Mouse (Mus musculus): Measurements from ENCODE around the gene Dhx30.
A peak's percentile ranks its signal among the peaks of the same experiment; 100 is the strongest.
"Not testable (repeated sequence)": the region's sequence is repeated elsewhere in the genome, so short reads cannot be mapped to it uniquely, and the experiment has no call there.

Gene Dhx30

DNA sequence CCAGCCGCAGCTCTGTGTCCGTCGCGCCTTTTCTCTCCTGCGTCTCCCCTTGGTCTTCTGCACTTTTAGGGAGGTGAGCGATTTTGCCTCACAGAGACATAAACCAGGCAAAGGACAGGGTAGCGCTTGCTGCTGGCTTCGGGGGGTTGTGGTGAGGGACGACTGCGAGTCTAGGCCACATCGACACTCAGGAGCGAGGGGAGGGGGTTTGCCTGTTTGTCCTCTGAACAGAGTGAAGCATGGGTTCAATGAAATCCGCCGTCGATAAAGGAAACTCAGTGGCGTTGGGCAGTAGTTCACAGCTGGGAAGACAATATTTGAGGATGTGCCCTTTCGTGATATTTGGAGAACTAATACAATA, at the start of gene Dhx30:
Gene Dhx30 (minus strand): TSS at position 52 of the 361 bp plus-strand sequence.
- no peak for DNase-seq (ENCODE audit: low read depth, low spot score)

DNA sequence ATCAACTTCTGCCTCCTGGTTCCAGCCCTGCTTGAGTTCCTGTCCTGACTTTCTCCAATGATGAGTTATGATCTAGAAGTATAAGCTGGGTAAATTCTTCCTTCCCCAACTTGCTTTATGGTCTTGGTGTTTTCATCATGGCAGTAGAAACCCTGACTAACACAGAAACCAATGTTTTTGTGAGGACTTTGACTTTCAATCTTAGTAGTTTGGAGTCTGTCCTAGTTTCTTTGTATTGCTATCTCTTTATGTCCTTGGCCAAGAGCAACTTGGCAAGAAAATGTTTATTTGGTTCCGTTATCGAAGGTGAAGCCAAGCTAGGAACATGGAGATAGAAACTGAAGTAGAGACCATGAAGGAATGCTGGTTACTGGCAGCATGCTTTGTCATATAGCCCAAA, 45.4 kb upstream of the Dhx30 start:
- DNase-seq (ENCODE audit: low read depth, low spot score) = no peak

DNA sequence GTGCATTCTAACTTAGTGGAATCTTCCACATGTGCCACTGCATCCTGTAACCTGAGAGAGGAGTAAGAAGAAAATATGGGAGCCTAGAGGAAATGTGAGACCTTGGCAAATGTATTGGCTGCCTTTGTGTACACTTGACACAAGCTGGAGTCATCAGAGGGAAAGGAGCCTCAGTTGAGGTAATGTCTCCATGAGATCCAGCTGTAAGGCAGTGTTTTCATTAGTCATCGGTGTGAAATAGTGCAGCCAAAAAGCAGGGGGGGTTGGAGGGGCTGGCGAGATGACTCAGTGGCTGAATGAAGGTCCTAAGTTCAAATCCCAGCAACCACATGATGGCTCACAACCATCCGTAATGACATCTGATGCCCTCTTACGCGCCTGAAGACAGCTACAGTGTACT, 44.8 kb upstream of the Dhx30 start:
- no peak for DNase-seq (ENCODE audit: low read depth, low spot score)

DNA sequence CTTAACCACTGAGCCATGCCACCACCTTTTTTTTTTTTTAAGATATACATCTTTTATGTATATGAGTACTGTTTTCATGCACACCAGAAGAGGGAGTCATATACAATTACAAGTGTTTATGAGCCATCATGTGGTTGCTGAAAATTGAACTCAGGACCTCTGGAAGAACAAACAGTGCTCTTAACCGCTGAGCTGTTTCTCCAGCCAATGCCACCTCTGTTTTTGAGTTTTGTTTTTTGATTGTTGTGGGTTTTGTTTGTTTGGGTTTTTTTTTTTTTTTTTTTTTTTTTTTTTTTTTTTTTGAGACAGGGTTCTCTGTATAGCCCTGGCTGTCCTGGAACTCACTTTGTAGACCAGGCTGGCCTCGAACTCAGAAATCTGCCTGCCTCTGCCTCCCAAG, 42.9 kb upstream of the Dhx30 start:
- DNase-seq (ENCODE audit: low read depth, low spot score) = not testable (repeated sequence)

DNA sequence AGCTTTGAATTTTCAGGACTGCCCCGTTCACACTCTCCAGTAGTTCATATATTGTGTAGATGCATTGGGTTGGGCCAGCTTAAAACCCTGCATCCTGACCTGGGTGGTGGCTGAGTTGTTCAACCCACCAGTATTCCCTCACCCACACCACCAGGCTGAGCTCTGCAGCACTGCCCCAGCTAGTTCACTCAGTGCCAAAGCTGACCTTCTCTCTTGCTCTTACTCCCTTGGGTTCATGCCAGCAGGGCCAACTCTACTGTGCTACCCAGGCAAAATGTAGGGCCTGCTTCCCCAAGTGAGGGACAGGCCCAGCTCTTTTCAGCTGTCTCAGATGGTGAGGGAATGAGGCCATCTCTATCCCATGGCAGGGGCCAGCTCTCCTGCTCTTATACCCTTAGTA, 41.4 kb upstream of the Dhx30 start:
- no peak for DNase-seq (ENCODE audit: low read depth, low spot score)

DNA sequence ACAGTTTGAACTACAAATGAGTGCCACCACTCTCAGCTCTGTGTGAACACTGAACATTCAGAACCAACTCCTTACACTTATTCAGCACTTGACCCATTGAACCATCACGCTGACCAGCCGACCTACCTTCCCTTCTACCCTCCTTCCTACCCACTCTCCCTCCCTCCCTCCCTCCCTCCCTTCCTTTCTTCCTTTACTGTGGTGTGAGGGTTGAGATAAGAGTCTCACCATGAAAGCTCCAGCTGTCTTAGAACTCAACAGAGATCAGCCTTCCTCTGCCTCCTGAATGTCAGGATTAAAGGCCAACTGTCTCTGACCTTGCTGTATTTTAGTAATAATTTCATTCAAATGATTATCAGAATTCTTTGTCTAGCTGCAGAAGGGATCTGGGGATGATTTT, 31.0 kb upstream of the Dhx30 start:
- DNase-seq (ENCODE audit: low read depth, low spot score) = no peak

DNA sequence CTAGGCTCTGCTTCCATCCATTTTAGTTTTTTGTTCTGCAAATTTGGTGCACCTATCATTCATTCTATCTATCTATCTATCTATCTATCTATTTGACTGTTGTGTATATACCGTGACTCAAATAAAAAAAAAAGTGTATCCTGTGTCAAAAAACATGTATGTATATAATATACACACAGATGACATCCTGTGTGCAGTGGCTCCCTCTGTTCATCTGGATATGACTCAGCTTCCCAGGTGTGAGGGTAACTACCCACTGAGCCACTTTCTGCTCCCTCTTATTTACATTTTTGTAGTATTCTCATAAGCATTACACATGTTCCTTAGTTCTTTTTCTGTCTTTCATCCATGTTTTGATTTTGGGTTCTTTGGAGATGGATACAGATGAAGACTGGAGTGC, 24.5 kb upstream of the Dhx30 start:
- no peak for DNase-seq (ENCODE audit: low read depth, low spot score)

DNA sequence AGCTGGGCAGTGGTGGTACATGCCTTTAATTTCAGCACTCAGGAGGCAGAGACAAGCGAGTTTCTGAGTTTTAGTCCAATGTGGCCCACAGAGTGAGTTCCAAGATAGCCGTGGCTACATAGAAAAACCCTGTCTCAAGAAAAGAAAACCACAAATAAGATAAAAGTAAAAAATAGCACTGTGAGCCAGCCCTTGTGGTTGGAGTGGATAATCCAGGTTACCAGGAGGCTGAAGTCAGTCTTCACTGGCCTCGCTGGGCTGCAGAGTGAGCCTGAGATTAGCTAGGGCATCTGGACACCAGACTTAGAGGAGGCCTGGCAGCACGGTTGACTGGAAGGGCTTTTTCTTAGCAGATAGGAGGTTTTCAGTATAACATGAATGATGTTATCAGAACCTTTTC, 21.5 kb upstream of the Dhx30 start:
- DNase-seq (ENCODE audit: low read depth, low spot score) = no peak

DNA sequence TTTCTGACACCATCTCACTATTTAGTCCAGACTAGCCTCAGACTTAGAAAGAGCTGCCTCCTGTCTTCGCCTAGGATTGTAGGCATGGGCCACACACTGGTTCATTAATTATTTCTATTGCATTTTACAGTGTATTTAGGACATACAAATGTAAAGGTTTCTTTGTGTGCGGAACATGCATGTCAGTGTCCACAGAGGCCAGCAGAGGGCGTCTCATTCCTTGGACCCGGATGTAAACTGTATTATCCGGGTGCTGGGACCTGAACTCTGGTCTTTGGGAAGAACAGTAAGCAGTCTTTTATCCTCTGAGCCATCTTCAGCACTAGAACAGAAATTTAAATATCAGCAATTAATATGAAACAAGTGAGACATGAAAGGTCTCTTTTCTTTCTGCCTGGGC, 16.5 kb upstream of the Dhx30 start:
- DNase-seq (ENCODE audit: low read depth, low spot score) = no peak

DNA sequence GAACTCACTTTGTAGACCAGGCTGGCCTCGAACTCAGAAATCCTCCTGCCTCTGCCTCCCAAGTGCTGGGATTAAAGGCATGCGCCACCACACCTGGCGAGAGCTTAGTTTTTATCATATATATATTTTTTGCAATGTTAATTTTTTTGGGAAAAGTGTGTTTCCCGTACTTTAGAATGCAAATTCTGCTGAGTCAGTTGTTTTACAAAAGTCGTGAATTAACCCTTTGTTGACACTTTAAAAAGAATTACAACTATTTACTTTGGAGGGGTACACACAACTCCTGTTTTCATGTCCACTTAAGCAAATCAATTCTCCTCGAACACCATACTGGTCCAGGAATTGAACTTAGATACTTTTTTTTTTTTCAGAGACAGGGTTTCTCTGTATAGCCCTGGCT, 15.3 kb upstream of the Dhx30 start:
- DNase-seq (ENCODE audit: low read depth, low spot score) = no peak

DNA sequence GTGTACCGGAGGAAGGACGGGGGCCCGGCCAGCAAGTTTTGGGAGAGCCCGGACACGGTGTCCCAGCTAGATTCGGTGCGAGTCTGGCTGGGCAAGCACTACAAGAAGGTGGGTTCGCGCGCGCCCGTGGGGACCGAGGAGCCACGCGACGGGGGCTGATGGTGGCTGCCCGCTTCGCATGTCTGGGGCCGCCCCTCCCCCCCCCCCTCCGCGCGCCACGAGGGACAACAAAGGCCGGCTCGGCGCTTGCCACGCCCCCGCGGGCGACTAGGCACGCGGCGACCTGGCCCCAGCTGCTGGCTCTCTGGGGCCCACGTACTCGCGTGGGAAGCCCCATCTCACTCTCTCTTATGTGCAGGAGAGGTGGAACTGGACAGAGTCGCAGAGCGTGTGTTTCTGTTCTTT, 14.6 kb upstream of the Dhx30 start:
- peak; percentile 33 for DNase-seq (ENCODE audit: low read depth, low spot score)

DNA sequence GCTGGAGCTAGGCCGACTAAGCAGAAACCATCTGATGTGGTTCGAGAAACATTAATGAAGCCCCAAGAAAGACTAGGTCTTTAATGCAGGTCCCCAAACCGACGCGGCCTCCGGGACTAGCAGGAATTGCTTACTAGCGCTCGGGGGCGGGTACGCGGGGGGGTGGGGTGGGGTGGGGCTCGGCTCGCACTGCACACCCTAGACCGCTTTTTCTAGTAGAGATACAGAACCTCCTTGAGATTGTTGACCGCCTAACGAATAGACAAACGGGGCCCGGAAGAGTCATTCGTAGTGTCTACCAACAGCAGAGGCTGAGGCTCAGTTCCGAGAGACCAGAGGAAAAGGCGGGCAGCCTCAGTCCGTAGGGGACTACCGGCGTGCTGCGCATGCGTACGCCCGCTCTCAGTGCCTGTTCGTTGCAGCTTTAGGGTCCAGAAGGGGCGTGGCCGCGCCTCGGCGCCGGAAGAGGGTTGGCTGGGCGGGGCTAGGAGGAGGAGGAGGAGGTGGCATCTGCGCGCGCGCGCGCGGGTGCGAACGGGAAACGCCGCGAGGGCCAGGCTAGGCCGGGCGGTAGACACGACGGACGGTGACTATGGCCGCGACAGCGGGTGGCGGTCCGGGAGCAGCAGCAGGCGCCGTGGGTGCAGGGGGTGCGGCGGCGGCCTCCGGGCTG, 14.0 kb upstream of the Dhx30 start:
- DNase-seq (ENCODE audit: low read depth, low spot score) = peak; percentile 99

DNA sequence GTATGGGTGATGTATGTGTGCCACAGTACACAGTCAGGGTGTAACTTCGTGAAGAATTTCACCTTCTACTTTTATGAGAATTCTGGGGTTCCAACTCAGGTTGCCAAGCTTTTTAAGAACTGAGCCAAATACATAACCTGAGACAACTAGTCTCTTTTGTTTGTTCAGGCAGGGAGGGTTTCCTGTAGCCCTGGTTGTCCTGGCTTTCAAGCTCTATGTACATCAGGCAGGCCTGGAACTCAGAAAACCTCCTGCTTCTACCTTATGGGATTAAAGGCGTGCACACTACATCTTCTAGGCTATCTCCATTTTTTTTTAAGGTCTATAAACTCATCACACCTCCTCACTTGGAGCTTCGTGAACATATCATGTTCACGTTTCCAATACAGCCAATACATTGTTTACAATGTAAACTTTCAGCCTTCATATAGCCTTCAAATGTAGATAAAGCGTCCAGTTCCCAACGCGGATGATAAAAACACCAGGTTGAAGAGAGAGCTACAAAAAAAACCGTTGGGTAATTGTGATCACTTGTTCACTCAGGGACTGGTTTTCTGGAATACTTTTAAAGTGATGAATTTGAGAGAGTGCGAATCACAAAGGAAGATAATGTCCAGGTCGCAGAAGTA, 13.4 kb upstream of the Dhx30 start:
- DNase-seq (ENCODE audit: low read depth, low spot score) = no peak

DNA sequence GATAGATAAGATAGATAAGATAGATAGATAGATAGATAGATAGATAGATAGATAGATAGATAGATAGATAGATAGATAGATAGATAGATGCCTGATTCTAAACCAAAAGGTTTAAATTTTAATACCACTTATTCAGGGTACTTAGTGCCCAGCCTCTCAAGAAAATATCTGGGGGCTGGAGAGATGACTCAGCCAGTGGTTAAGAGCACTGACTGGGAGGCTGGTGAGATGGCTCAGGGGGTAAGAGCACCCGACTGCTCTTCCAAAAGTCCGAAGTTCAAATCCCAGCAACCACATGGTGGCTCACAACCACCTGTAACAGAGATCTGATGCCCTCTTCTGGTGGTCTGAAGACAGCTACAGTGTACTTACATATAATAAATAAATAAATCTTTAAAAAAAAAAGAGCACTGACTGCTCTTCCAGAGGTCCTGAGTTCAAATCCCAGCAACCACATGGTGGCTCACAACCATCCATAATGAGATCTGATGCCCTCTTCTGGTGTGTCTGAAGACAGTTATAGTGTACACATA, 6.4 kb upstream of the Dhx30 start:
- not testable (repeated sequence) for DNase-seq (ENCODE audit: low read depth, low spot score)

DNA sequence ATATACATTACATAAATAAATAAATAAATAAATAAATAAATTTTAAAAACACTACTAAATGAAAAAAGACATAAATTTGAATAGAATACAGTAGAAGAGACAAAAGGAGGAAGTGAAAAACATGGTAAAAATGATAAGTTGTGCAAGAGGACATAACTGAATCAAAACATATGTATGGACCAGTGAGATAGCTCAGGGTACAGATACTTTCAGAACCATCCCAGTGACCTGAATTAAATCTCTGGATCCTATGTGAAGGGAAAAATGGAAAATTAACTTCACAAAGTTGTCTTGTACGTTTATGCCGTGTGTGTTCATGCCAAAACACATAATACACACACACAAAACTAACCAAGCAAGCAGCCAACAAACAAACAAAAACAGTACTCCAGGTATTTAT, 5.7 kb upstream of the Dhx30 start:
- DNase-seq (ENCODE audit: low read depth, low spot score) = no peak

DNA sequence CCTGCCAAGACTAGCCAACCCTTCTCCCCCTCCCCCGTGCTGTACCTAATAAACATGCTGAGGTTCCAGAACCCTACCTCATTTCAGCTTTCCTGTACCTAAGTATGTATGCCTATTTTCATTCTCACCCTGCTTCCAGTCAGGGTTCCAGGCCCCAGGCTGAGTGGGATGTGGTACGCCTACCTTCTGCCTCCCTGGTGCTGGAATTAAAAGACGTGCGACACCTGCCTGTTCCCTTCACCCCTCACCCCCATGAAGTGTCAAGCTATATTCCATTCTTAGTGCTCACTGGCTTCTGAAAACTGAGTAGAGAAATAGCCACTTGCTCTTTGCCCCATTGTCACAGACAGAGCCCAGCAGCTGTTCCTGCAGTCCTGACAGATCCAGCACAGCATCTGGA, 3.8 kb upstream of the Dhx30 start:
- DNase-seq (ENCODE audit: low read depth, low spot score) = peak; percentile 58

DNA sequence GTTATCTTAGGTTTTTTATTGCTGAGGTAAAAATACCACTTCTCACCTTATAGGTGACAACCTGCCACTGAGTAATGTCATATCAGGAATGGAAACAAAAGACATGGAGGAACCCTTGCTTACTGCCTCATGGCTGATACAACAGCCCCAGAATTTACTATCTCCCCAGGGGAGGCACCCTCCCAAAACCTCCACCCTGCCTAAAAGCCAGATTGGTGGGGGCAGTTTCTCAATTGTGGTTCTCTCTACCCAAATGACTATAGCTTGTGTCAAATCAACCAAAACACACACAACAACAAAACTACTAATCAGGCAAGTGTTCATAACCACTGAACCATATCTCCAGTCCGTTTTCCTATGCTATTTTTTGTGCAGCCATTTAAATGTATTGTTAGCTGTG, 619 bp upstream of the Dhx30 start:
- no peak for DNase-seq (ENCODE audit: low read depth, low spot score)

DNA sequence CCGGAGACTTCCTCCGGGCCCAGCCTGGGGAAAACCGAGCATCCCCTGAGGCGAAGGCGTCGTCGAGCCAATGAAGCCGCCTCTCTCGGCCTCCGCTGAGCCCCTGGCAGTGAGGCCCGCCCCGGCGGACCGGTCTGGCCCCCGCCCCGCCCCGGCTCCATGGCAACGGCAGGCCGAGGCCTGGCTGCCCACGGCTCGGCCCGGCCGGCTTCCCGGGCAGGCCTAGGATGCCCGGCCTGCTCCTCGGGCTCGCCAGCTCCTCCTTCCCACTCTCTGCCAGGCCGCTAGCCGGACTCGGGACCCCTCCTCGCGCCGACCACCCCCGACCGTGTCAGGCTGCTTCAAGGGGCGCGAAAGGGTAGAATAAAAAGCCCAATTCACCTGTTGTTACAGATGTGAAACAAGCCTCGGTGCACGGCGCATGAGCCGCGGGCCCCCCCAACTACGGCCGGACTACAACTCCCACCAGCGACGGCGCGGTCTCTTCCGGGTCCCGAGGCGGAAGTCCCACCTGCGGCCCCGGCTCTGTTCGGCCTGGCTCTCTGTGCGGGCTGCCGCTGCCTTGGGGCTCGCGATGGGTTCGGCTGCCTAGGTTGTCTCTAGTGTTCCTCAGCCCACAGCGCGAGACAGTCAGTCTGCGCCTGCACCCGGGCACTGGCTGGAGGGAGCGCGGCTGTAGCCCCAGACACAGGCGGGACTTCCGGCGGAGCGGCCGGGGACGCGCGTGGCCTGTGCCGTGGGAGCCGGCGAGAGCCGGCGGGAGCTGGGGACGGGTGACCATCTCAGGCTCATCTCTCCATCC, 452 bp downstream of the Dhx30 start, which contains the start of gene Smarcc1:
Gene Smarcc1 (plus strand): TSS at position 732 of the 802 bp plus-strand sequence.
- DNase-seq (ENCODE audit: low read depth, low spot score) = peak; percentile 95

DNA sequence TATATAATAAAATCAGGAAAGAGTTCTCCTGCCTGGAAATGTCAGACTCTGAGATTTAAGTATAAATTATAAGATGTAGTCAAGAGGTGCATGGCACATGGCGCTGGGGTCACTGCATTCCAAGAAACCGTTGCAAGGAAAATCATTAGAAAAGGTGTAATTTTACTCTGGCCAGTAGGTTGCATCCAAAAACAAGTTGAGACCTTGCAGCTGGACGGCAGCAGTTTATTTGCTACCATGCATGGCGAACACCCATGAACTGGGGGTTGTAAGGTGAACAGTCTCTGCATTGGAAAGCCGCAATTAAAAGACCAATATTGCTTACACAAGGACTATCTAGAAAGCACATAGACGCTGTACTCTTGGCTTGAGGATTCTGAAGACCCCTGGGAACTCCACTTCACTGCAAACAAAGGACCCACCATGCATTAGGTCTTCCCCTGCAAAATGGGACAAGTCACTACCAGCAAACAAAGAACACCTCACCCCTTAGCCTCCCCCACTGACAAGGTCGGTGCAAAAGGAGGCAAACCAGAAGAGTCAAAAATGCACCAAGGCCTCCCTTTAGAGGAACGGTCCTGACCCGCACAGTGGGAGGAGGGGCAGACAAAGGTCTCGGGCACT, 1.2 kb downstream of the Dhx30 start:
- no peak for DNase-seq (ENCODE audit: low read depth, low spot score)

DNA sequence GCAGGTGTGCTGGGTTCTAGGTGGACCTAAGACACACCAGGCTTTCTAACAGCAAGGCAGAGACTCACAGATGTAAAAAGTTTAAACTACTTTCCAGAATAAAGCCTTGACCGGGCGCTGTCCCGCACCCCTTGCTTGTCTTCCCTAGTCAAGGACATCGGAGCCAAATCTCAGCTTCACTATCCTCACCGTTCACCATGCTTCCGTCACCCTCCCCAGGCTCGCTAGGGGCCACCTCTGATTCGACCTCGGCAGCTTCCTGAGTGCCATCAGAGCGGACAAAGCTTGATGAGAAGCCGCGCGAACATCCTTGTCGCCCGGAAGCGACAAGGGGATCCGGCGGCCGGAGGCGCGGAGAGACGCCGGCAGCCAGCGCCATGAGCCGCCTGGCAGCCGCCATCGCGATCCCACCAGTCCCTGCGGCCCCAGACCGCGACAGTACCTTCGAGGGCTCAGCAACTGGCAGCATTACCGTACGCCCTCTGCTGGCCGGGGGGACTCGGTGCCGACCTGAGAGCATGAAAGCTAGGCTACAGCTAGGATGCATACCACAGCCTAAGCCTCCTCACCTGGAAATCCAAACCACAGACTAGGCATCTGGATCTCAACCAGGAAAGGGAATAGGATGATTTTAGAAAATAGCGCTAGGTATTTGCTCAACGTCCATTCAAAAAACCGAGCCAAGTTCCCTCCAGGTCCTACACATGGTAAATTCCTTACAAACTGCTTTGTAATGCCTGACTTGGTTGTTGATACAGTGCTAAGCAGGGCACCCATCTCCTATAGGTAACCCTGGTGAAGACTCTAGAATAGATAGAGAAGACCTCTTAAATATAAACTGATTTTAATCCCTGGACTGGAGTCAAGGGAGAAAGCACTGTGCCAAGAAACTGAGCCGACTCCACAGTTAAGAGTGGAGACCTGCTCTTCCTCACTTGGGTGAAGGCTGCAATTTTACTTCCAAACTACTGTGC, 16.7 kb downstream of the Dhx30 start:
- DNase-seq (ENCODE audit: low read depth, low spot score) = peak; percentile 95

DNA sequence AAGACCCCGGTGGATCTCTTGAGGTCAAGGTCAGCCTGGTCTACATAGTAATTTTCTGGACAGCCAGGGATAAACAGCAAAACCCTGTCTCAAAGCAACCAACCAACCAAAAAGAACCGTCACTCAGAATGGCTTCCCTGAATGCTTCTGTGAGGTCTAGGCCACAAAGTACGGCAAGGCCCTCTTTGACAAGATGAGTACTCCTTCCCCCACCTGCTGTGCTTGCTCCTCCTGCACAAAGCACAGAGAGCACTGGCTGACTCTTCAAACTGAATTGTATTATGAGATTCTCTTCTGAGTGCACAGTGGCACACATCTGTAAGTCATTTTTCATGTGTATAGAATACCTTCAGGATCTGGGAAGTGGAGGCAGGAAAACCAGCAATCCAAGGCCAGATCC, 19.8 kb downstream of the Dhx30 start:
- DNase-seq (ENCODE audit: low read depth, low spot score) = no peak

Data from brain, adult 2 months (tissue).